Mouse (Mus musculus): ENCODE results near the gene Gm21994. TPM values are rescaled to one million over a fixed set of nuclear protein-coding genes. Genes with fewer than 3 reads are reported as not detected.

The Gm21994 gene
- polyA plus RNA-seq, 1 experiment from 2014 or later, result 5.4 TPM

Other genes starting within 250 kb of the Gm21994 start
- gene Zfp120, start 118.9 kb downstream of the Gm21994 start, polyA plus RNA-seq (2014; fragmentation: Nextera tagmentation; extraction: Ambion mirVana), result 8.5 and 11.6 TPM in 2 replicates
- not detected in 2 replicates for gene Gm10770, start 75.9 kb downstream of the Gm21994 start, polyA plus RNA-seq (2014; fragmentation: Nextera tagmentation; extraction: Ambion mirVana)
- not detected in 2 replicates for gene Gm14139, start 73.8 kb downstream of the Gm21994 start, polyA plus RNA-seq (2014; fragmentation: Nextera tagmentation; extraction: Ambion mirVana)
- gene Zfp937, start 37.5 kb downstream of the Gm21994 start, polyA plus RNA-seq (2014; fragmentation: Nextera tagmentation; extraction: Ambion mirVana), result 14.0 and 15.2 TPM in 2 replicates
- 0.06 and 0.07 TPM in 2 replicates for gene Gm14124, start 1.9 kb upstream of the Gm21994 start, polyA plus RNA-seq (2014; fragmentation: Nextera tagmentation; extraction: Ambion mirVana)
- gene Gm10130, start 68.1 kb upstream of the Gm21994 start, polyA plus RNA-seq (2014; fragmentation: Nextera tagmentation; extraction: Ambion mirVana), result 2.2 and 2.3 TPM in 2 replicates
- 9.9 and 13.8 TPM in 2 replicates for gene 3300002I08Rik, start 107.2 kb upstream of the Gm21994 start, polyA plus RNA-seq (2014; fragmentation: Nextera tagmentation; extraction: Ambion mirVana)
- 12.3 and 12.4 TPM in 2 replicates for gene Zfp442, start 195.9 kb upstream of the Gm21994 start, polyA plus RNA-seq (2014; fragmentation: Nextera tagmentation; extraction: Ambion mirVana)
- gene Zfp345, start 229.5 kb upstream of the Gm21994 start, polyA plus RNA-seq (2014; fragmentation: Nextera tagmentation; extraction: Ambion mirVana), result 0.19 and 0.27 TPM in 2 replicates

Measured in kidney, embryonic 14.5 days (tissue).